Mouse (Mus musculus): ENCODE results near the gene Jkamp.
"Not testable (repeated sequence)": the region's sequence is repeated elsewhere in the genome, so short reads cannot be mapped to it uniquely, and the experiment has no call there.

Jkamp gene

DNA sequence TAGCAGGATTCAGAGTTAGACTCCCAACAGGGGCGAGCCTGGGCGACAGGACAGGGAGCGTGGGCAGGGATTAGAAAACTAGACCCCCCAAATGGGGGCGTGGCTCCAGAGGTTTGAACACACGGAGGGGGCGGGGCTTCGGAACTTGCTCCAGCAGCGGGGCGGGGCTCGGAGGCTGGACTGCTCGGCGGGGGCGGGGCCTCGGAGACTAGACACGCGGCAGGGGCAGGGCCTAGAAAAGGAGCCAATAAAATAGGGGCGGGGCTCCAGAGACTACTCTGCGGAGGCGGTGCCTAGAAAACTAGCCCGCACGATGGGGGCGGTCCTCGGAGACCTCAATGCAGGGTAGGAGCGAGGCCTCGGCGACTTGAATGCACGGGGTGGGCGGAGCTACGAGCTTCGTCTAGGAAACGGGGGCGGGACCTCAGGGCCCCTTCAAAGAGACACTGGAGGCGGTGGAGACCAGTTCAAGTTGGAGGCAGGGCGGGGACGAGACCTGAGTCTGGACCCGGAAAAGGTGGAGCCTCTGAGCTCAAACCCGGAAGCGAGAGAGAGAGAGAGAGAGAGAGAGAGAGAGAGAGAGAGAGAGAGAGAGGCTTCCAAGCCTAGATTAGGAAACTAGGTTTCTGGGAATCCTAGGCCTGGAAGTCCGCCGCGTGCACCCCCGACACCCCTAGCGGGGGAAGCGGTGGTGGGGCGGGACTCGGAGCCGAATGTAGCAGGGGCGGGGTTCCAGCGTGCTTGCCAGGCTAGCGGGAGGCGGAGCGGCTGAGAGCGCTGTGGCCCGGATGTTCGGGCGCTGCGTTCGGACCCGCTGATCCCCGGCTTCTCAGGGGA, at the start of gene Jkamp, which contains the start of gene L3hypdh:
Gene Jkamp (plus strand): TSS at position 261 of the 837 bp plus-strand sequence.
Gene L3hypdh (minus strand): TSS at position 111 of the 837 bp plus-strand sequence.
- peak; percentile 97 to 99 for DNase-seq (ENCODE audit: low spot score in 2 of 2)

DNA sequence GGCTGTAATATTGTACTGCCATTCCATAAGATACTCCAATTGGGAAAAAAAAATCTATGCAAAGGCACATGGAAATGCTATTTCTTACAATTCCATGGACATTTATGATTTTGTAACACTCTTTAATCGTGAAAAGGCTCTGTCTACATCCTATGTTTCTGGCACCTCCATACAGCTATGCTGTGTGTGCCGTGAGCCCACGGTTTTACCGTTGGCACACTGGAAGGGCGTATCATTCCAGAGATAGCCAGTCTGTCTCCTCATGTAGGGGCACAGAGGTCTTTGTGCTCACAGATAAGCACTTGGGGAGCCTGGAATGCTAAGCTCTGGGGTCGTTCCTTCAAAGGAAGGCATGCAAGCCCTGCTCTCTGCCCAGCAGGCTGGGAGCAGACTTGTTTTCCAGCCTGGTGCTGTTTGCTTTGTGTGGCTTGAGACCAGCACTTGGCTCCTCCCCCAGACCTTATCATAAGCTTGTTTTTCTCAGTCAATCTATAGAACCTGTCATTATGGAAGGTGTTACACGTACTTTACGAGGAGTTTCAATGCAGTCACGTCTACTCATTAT, 49.2 kb upstream of the Jkamp start:
- DNase-seq (ENCODE audit: low spot score in 2 of 2): no peak

DNA sequence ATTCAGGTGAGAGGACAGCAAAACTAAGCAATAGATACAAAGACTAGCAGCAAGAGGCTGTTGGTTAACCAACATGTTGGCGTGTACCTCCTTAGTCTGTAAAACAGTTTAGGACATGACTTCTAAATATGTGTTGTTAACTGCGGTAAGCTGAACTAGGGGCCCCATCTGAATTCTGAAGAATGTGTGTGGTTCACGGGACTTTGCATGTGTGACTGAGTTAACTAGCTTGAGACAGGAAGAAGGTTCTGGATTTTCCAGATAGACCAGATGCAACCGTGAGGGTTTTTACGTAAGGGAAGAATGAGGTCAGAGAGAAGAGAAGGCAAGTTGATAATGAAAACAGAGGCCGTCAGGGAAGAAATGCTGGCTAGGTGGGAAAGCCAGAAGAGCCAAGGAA, 48.3 kb upstream of the Jkamp start:
- no peak for DNase-seq (ENCODE audit: low spot score in 2 of 2)

DNA sequence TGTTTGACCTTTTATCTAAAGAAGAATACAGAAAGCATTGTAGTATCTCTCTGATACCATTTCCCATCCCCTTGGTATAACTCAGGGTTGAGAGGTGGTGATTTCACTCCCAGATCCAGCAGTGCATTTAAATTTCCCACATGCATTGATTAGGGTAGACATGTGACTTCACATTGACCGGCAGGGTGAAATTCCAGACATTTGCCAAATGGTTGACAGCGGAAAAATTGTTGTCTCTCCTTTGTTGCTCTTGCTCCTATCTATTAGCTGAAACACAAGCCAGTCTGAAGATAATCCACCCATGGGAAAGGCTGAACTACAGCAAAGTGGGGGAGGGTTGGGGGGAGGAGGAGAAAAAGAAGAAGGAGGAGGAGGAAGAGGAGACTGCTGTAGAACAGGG, 46.5 kb upstream of the Jkamp start:
- no peak for DNase-seq (ENCODE audit: low spot score in 2 of 2)

DNA sequence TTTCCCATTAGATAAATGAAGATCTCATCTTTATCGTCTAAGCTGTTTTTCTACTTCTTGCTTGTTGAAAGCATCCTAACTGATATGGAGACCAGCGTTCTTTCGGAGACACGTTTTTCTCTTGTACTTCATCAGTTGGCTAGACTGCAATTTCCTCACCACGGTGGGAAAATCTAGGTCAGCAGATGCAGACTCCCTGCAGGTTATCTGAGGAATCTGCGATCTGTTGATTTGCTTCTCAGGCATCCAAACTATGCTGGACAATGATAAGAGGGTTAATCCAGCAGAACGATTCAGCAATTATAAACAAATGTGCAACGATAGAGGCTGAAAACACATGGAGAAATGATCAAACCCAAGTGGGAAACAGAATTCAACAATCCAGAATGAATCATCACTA, 45.9 kb upstream of the Jkamp start:
- no peak for DNase-seq (ENCODE audit: low spot score in 2 of 2)

DNA sequence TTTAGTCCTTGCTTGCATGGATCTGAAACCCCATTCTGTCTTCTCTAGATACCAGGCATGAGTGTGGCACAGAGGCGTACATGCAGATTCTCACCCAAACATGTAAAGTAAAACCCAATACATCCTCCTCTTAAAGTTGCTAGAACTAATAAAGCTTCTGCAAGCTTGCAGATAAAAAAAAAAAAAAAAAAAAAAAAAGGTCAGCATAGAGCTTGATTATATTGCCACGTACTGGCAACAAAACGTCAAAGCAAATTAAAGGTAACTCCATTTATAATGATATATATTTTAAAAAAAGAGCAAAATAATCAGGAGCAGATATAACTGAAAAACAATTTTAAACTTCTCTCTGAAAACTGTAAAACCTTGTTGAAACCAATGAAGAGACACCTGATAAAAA, 44.2 kb upstream of the Jkamp start:
- no peak for DNase-seq (ENCODE audit: low spot score in 2 of 2)

DNA sequence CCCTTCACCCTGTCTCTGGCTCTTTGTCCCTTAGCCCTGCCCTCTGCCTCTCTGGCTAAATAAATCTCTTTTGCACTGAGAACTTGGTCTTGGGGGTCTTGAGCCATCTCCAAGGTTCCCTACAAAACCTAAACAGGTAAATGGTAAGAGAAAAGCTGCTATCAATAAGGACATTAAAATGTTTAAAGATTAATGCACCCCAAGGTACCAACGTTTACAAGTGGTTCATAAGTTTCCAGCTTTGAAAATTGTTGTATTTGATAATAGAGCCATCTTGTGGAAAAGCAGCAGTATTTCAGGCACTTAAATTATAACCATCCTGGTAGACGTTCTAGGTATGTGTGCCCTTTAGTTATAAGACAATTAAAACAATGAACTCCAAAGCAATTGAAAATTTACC, 37.9 kb upstream of the Jkamp start:
- DNase-seq (ENCODE audit: low spot score in 2 of 2): no peak

DNA sequence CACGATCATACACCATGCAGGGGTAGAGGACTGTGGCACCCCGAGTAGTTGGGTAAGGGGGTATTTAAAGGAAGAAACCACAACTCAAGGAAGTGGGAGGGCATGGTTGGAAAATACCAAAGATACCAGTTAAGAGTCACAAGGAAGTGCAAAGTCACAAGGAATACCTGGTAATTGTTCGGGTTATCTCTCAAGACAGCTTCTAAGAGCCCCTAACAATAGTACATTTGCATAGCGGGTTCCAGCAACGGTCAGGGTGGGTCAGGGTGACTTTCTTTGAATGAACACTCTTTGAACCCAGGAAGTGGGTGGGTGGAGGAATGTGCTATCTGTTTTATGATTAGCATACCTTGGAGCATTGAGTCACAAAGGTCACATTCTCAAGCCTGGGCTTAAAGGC, 35.2 kb upstream of the Jkamp start:
- not testable (repeated sequence) for DNase-seq (ENCODE audit: low spot score in 2 of 2)

DNA sequence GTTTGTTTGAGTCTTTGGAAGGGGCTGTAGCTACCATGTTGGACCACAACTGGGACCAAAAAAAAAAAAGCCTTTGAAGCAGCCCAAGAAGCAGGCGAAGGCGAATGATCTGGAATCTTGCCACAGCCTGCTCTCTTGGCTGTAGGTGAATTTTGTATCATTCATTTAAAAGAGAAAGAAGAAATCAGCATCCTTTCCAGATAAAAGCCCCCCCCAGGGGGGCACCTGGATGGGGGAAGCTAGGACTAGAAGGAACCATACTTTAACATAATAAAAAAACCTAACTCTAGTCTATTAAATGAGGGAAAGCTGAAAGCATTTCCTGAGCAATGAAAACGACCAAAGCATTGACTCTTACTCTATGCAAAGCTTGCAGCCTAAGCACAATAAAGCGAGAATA, 34.6 kb upstream of the Jkamp start:
- DNase-seq (ENCODE audit: low spot score in 2 of 2): no peak

DNA sequence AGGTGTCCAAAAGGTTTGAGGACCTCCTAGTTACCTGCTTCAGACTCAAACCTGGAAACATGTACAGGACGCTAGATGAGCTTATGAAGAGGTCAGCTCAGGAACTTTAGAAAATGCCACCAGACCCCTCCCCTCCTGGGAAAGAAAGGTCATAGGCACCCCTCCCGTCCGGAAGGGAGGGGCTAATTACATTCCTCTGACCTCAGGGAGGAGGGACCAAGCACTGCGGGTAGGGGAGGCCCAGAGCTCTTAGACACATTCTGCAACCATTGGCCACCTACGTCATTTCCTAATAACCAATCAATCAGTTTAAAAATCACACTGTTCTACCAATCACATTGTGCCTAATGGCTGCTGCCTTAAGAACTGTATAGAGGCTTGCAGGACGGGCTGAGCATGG, 32.8 kb upstream of the Jkamp start:
- no peak for DNase-seq (ENCODE audit: low spot score in 2 of 2)

DNA sequence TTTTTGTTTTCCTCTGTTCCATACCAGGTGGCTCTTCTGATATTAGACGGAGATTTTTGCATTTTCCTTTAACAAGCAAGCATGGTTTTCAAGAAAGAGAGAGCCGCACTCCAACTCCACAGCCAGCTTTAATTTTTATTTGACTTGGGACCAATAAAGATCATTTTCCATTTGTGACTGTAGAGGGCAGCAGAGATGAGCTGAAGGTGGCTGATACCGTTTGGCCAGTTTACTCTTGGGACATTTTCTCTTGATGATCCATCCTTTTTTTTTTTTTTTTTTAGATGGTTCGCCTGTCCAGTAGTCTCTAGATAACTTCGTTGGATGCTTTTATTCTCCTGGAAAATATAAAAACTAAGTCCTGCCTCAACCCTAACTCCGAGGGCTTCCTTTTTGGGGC, 32.1 kb upstream of the Jkamp start:
- peak in 1 of 2 experiments; percentile 34 for DNase-seq (ENCODE audit: low spot score in 2 of 2)

DNA sequence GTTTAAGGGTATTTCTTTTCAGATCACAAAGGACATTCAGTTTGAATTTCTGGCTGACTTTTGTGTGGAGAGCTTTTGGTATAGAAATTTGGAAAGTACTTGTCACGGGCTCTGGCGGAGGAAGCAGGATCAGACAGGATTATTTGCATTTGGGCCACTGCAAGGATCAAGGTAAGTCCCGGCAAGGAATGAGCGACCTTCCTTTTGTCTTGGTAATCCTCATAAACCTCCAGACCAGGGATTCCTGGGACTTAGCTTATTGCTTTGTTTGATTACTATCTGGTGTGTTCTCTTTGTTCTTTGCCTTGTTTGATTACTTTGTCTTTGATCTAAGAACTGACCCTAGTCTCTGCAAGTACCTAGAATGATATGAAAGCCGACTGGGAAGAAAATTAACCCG, 31.5 kb upstream of the Jkamp start:
- DNase-seq (ENCODE audit: low spot score in 2 of 2): no peak

DNA sequence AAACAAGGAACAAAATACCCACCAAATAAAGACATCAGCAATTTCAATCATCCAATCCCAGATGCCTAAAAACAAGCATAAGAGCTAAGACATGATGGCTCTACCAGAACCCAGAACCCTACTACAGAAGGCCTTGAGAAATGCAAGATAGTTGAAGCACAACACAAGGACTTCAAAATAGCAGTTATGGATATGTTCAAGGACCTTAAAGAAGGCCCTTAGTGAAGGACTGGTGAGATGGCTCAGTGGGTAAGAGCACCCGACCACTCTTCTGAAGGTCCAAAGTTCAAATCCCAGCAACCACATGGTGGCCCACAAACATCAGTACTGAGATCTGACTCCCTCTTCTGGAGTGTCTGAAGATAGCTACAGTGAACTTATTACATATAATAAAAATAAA, 27.6 kb upstream of the Jkamp start:
- no peak for DNase-seq (ENCODE audit: low spot score in 2 of 2)

DNA sequence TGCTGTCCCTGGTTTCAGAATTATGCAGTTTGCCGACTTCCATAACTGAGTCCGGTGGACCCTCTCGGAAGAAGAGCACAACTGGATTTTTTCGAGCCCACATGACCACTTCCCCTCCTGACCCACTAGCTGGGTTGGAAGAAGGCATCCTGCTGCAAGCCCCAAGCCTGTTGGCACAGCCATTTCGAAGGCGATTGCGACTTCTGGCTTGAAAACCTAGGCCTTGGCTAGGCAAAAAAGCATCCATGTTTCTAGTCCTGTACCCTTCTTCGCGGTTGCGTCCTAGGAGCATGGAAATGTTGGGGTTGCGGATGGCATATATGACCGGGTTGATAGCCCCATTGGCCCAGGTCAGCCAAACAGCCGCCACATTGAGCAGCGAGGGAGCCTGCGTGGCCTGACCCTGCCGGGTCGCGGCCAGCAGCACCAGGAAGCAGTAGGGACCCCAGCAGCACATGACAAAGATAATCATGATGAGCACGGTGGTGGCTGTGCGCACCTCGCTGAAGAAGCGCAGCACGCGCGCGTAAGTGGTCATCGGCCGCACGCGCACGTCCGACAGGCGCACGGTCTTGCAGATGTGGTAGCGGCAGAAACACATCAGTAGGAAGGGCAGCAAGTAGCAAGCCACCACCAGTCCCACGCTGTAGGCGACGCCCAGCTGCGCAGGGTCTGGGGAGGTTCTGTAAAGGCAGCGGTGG, 15.6 kb upstream of the Jkamp start:
- DNase-seq (ENCODE audit: low spot score in 2 of 2): peak in 1 of 2 experiments; percentile 29

DNA sequence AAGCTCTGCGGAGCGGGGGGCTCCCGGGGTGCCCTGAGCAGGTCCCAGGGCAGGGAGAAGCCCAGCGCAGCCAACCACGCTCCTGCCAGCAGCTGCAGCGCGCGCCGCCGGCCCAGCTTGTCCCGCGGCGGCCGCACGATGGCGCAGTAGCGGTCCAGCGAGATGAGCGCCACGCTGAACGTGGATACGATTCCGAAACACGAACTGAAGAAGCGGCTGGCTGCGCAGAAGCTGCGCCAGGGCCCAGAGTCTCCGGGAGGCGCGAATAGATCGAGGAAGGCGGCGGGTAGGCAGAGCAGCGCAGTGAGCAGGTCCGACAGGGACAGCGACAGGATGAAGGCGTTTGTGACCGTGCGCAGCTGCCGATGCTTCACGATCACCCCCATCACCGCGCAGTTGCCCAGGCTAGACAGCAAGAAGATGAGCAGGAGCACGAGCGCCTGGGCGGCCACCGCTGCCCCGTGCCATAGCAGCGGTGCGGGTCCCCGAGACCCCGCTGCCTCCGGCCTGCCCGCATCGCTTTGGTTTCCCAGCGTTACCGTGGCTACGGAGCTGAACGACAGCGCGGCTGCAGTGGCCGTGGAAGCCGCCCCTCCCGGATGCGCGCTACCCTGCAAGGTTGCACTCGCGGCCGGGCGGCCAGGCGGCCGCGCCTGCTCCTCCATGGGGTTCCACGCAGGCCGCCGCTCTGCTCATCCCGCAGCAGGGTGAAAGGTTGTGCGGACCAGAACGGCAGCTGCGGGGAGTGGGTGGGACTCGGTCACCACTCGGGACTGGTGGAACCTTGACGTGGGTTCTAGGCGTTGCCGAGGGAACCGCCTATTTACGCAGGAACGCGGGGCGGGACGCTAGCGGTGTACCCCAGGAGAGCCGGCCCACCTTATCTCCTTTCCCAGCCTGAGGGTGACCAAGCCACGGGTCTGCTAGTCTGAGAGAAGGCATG, 14.8 kb upstream of the Jkamp start, which contains the start of gene Gpr135:
Gene Gpr135 (minus strand): TSS at position 799 of the 943 bp plus-strand sequence.
- DNase-seq (ENCODE audit: low spot score in 2 of 2): peak; percentile 86 to 88

DNA sequence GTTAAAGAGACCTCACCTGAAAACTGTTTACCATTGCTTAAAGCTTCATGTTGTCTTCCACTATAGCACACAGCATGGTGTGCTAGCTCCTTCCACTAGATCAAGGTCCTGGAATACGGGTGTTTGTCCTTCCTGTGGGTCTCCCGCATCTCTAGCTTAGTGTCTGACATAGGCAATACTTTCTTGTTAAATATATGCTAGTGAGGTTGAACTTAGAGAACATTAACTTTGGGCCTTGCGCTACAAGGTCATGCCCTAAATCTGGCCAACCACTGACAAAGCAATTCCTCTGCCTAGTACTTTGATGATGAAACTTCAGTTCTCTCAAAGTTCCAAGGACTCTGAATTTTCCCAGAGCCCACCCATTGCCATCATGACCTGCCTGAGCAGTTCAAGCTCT, 7.1 kb upstream of the Jkamp start:
- no peak for DNase-seq (ENCODE audit: low spot score in 2 of 2)

DNA sequence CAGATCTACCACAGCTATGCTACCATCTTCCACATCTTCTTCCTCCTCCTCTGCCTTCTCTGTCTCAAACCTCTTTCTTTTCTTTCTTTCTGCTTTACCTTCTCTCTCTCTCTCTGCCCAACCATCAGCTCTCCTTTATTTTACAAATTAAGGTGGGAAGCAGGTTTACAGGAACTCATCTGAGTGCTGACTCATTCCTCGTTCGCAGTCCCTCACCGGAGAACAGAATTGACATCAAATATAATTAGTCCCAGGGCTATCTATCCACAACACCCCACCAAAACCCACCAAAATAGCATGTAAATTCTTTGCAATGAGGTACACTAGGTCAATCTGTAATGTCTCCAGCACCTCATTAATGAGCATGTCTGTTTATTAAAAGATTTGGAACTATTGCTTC, 3.4 kb upstream of the Jkamp start:
- DNase-seq (ENCODE audit: low spot score in 2 of 2): no peak

DNA sequence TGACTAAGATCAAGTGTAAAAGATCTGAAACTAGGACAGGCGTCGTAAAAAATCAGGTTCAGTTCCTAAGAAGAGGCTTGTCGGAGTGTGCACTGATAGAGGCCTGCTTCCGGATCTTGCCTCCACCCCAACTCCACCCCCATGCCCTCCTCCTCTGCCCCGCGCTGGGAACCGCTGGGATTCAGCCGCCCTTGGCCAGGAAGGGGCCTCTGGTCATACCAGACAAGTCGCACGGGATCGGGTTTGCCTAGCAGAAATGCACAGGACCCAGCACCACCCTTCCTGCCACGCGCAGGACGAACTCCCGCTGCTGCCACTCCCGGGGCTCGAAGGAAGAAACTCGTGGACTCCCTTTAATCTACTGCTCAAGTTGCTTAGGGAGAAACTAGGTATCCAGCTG, 3.0 kb upstream of the Jkamp start:
- DNase-seq (ENCODE audit: low spot score in 2 of 2): no peak

DNA sequence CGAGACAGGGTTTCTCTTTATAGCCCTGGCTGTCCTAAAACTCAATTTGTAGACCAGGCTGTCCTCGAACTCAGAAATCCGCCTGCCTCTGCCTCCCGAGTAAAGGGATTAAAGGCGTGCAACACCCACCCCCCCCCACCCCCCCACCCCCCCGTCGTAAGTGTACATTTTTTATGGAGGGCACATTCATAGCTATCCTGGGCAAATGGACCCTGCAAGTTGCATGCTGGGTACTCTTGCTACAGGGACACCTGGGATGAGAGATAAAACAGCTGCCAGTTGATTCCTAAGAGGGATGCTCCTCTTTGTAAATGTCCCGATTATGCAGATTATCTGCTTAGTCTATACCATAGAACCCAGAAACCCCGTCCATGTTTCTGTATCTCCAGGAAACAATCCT, 2.1 kb upstream of the Jkamp start:
- DNase-seq (ENCODE audit: low spot score in 2 of 2): no peak

DNA sequence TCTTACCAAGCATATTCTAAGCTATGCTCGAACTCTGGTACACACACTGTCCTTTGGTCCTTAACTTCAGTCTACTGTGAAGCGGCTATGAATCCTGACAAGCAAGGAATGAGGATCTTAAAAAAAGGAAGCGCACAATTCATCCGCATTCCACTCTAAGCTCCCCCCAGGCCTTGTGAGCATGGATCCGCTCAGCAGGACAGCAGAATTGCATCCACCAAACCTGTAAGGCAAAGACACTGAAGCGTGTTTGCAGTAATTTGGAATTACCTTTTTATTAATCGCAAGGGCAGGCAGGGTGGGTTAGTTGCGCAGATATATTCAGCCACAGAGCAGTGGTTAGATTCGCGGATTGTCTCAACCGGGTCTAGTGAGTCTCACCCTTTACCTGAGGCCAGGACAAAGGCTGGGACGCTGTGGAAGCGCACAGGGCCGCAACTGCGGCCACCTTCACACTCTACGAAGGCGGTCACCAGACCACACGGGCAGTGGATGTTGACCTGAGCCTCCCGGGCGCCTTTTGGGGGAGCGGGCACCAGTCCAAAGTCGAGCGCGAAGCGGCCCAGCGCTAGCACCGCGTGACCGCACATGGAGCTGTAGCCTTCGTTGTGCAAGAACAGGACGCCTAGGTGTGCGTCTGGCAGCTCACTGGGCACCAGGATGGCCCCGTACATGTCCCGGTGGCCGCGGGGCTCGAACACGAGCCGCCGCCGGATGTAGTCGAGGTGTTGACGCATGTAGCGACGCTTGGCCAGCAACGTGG, 947 bp upstream of the Jkamp start:
- DNase-seq (ENCODE audit: low spot score in 2 of 2): peak in 1 of 2 experiments; percentile 22

DNA sequence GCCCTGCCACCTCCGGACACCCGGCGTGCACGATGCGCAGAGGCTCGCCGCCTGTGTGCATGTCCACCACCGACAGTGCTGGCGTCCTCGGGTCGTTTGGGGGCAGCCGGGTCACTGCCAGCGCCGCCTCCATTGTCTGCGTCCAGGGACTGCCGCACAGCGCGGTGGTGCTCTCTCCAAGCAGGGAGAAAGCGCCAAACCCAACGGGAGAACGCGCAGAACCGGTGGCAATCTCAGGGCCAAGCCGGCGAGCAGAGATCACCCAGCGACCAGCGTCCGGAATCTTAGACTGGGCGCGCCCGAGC, 413 bp upstream of the Jkamp start:
- no peak for DNase-seq (ENCODE audit: low spot score in 2 of 2)

Data from right cerebral cortex, adult 2 months (tissue).